Mouse (Mus musculus) effector memory CD4-positive, alpha-beta T cell, adult 5 months (primary cell): ENCODE measurements around the gene Fam90a1b. TPM values are rescaled to one million over a fixed set of nuclear protein-coding genes. Genes with fewer than 3 reads are reported as not detected.

Experiments
- polyA plus RNA-seq: library from polyadenylated mRNA; unstranded; fragments of 100-300 nt; shearing (Covaris generic); gene quantifications from one replicate; pipeline ENCODE4 v1.2.1, GENCODE M21; 2017

Gene Fam90a1b
- not detected for polyA plus RNA-seq

DNA sequence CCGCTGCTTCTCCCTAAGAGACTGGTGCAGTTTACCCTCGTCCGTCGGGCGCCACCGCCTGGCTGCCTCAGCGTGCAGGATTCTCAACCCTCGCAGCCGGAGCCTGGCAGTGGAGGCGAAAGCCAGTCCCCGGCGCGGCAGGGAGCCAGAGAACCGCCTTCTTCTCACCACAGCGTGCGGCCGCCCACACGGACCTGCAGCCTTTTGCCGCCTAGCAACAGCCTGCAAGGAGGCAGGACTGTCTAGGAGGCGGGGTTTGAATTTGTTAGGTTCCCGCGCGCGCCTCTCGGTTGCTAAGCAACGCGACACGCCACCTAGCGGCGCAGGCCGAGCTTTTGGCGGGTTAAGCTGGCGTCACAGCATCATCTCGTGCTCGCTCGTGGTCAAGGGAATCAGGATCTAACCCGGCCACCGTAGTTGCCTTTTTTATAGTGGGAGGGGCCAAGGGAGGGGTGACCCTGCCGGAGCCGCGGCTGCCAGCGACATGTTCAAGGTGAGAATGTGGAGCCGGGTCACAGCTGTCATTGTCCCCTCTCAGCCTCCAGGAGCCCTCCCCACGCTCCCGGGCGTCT is at the start of gene Fam90a1b, which contains the start of gene Apoo:
TSS of gene Fam90a1b (minus strand) at position 108 of the 572 bp plus-strand sequence.
TSS of gene Apoo (plus strand) at position 448 of the 572 bp plus-strand sequence.

Other genes with a start within 250 kb of the Fam90a1b start
- 44.9 TPM for gene Zfx, start 243.1 kb downstream of the Fam90a1b start, polyA plus RNA-seq
- gene Eif2s3x, start 153.9 kb downstream of the Fam90a1b start, polyA plus RNA-seq, result 44.3 TPM
- gene Klhl15, start 132.2 kb downstream of the Fam90a1b start, polyA plus RNA-seq, result 15.0 TPM
- 13.6 TPM for gene Apoo, start 340 bp upstream of the Fam90a1b start, polyA plus RNA-seq
- 6.1 TPM for gene Maged1, start 175.4 kb upstream of the Fam90a1b start, polyA plus RNA-seq